Mouse (Mus musculus): ENCODE results near the gene Tmigd3. TPM values are rescaled to one million over a fixed set of nuclear protein-coding genes. Genes with fewer than 3 reads are reported as not detected.

The Tmigd3 gene
- polyA plus RNA-seq, 1 experiment from 2014 or later: 0.89 TPM

DNA sequence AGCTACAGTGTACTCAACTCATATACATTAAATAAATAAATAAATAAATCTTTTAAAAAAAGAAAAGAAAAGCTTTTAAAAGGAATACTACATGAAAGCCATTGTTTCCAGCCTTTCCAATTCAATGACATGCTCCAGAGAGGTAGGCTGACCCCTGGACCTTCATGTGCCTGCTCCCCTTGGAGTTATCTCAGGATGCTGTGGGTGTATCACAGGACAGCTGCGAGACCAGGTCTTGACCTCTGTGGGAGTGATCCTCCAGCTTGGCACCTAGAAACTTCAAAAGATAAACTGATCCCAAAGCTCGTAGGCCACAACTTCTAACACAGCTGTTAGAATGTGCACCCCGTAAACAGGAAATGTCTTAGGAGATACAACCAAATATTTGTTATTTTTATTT, 32.0 kb upstream of the Tmigd3 start:
- WGBS: 81% methylated on average over 3 of the region's 3 CpGs
- no peaks in the 10 kb centered on the region for H3K9me3 ChIP-seq (ENCODE audit: control insufficient read depth, low read length)
- ATAC-seq (ENCODE audit: low read depth): no peak
- no peaks in the 10 kb centered on the region for H3K27me3 ChIP-seq (replicated peaks; ENCODE audit: control insufficient read depth, insufficient read depth, low read length)
- H3K4me2 ChIP-seq (ENCODE audit: low read depth, low read length): no peak overlapping the region
- no peak overlapping the region for H3K27ac ChIP-seq (replicated peaks; ENCODE audit: low read depth, low read length)
- H3K4me3 ChIP-seq (ENCODE audit: low read depth, low read length): no peak overlapping the region
- H3K36me3 ChIP-seq (ENCODE audit: control insufficient read depth, insufficient read depth, low read length): no peaks in the 10 kb centered on the region
- H3K4me1 ChIP-seq (ENCODE audit: control insufficient read depth, insufficient read depth, low read length): no peaks in the 10 kb centered on the region
- DNase-seq (ENCODE audit: low spot score): no peak
- H3K9ac ChIP-seq (ENCODE audit: low read depth, low read length): no peak overlapping the region

DNA sequence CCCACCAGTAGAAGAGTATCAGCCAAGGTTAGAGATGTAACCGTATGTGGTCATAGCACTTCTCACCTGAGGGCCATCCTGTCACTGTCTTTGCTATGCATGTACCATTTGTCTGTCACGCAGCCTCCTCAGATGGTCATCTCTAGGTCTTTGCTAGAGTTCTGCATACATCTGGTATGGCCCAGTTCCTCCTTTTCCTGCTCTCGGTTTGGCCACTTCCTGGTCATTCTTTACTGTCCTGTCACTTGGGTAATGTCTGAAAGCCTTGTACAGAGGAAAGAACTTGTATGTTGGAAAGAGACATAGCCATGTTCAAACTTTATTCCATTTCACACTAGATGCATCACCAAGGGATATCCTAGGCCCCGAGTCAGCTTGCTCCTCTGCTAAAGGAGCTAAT, 30.9 kb upstream of the Tmigd3 start:
- 82% methylated on average over 4 of the region's 4 CpGs for WGBS
- Histone ChIP-seq H3K27me3 (replicated peaks; ENCODE audit: control insufficient read depth, insufficient read depth, low read length) (no peaks in the 10 kb centered on the region), H3K4me2 (ENCODE audit: low read depth, low read length) (no peak overlapping the region), H3K9me3 (ENCODE audit: control insufficient read depth, low read length) (no peaks in the 10 kb centered on the region), H3K4me3 (ENCODE audit: low read depth, low read length) (no peak overlapping the region), H3K36me3 (ENCODE audit: control insufficient read depth, insufficient read depth, low read length) (no peaks in the 10 kb centered on the region), H3K27ac (replicated peaks; ENCODE audit: low read depth, low read length) (no peak overlapping the region), H3K4me1 (ENCODE audit: control insufficient read depth, insufficient read depth, low read length) (no peaks in the 10 kb centered on the region), H3K9ac (ENCODE audit: low read depth, low read length) (no peak overlapping the region)
- DNase-seq (ENCODE audit: low spot score) (no peak), ATAC-seq (ENCODE audit: low read depth) (no peak)

DNA sequence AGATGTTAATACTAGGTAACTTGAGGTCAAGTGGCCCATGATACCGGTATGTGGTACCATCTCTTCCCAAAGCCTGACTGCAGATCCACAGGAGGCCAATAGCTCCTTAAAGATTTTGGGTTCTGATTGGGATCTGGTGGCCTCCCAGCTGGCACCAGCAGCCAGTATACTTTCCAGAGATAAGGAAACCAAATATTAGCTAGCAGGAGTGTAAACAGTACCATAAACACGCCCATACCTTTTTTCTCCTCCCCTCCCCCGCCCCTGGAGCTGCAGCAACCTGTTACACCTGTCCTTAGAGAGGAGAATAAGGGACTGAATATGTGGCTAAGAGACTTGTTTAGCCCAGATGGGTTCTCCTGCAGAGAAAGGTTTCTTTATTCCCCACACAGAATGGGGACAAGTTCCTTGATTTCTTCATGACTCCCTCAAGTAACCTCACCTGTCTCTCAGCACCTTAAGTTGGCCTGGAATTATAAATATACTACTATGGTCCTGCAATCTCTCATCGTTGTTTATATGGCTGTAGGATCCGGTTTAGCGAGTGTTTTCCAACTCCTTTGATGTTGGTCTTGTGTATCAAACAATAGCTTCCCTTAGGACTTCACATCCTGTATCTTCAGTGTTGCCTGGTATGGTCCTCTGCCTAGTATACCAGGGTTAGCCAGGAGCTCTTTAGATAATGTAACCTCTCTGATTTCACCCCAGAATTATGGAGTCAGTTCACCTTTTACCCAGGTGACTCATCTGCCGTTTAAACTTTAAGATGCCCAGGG, 24.2 kb upstream of the Tmigd3 start:
- no peaks in the 10 kb centered on the region for H3K4me1 ChIP-seq (ENCODE audit: control insufficient read depth, insufficient read depth, low read length)
- no peak overlapping the region for H3K4me2 ChIP-seq (ENCODE audit: low read depth, low read length)
- no peaks in the 10 kb centered on the region for H3K27me3 ChIP-seq (replicated peaks; ENCODE audit: control insufficient read depth, insufficient read depth, low read length)
- no peak overlapping the region for H3K27ac ChIP-seq (replicated peaks; ENCODE audit: low read depth, low read length)
- 61% methylated on average over 7 of the region's 7 CpGs for WGBS
- H3K9ac ChIP-seq (ENCODE audit: low read depth, low read length): no peak overlapping the region
- no peaks in the 10 kb centered on the region for H3K9me3 ChIP-seq (ENCODE audit: control insufficient read depth, low read length)
- H3K4me3 ChIP-seq (ENCODE audit: low read depth, low read length): no peak overlapping the region
- H3K36me3 ChIP-seq (ENCODE audit: control insufficient read depth, insufficient read depth, low read length): no peaks in the 10 kb centered on the region
- ATAC-seq (ENCODE audit: low read depth) (no peak), DNase-seq (ENCODE audit: low spot score) (no peak)

DNA sequence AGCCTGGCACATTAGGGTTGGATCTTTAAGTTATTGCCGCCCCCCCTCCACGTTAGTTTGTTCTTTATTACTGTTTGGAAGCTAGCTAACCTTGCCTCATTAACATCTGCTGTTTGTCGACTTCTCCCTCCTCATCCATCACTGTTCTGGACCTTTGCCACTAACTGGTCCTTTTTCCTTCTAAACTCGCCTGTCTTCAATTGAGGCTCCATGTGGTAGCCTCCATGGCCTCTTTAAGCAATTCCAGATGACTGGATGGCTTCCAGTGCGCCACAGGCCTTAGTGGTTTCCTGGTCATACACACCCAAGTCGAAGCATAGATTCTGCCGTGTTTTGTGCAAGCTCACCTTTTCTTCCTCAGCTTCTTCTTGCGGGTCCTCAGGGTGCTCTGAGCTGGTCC, 16.9 kb upstream of the Tmigd3 start:
- Histone ChIP-seq H3K4me1 (ENCODE audit: control insufficient read depth, insufficient read depth, low read length) (peaks cover 11% of the 10 kb centered on the region; the same call in 1 of the 2 replicates), H3K4me2 (ENCODE audit: low read depth, low read length) (no peak overlapping the region), H3K9ac (ENCODE audit: low read depth, low read length) (no peak overlapping the region), H3K27me3 (replicated peaks; ENCODE audit: control insufficient read depth, insufficient read depth, low read length) (no peaks in the 10 kb centered on the region), H3K27ac (replicated peaks; ENCODE audit: low read depth, low read length) (peak overlapping the region; percentile 46), H3K4me3 (ENCODE audit: low read depth, low read length) (no peak overlapping the region), H3K36me3 (ENCODE audit: control insufficient read depth, insufficient read depth, low read length) (no peaks in the 10 kb centered on the region), H3K9me3 (ENCODE audit: control insufficient read depth, low read length) (no peaks in the 10 kb centered on the region)
- WGBS: 24% methylated on average over 8 of the region's 8 CpGs
- DNase-seq (ENCODE audit: low spot score) (peak; percentile 75), ATAC-seq (ENCODE audit: low read depth) (no peak)

DNA sequence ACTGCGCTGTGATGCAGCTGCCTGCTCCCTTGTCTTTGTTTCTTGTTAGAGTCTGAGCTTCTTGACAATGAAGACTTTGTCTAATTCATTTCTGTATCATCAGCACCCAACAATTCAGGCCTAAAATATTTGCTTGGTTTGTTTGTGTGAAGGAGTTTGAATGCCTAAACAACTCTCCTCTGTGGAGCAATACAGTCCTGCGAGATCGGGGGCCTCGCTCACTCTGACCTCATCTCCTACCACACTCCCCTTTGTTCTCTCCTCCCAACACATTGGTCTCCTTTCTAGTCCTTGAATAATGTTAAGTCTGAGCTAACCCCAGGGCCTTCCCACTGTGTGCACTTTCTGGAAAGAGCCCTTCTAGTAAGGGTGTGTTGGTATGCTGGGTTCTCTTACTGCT, 15.9 kb upstream of the Tmigd3 start:
- H3K27ac ChIP-seq (replicated peaks; ENCODE audit: low read depth, low read length): no peak overlapping the region
- WGBS: 85% methylated on average over 4 of the region's 4 CpGs
- no peak overlapping the region for H3K4me2 ChIP-seq (ENCODE audit: low read depth, low read length)
- H3K27me3 ChIP-seq (replicated peaks; ENCODE audit: control insufficient read depth, insufficient read depth, low read length): no peaks in the 10 kb centered on the region
- no peak for DNase-seq (ENCODE audit: low spot score)
- no peak overlapping the region for H3K4me3 ChIP-seq (ENCODE audit: low read depth, low read length)
- H3K4me1 ChIP-seq (ENCODE audit: control insufficient read depth, insufficient read depth, low read length): peaks cover 11% of the 10 kb centered on the region; the same call in 1 of the 2 replicates
- H3K9ac ChIP-seq (ENCODE audit: low read depth, low read length): no peak overlapping the region
- no peak for ATAC-seq (ENCODE audit: low read depth)
- no peaks in the 10 kb centered on the region for H3K9me3 ChIP-seq (ENCODE audit: control insufficient read depth, low read length)
- no peaks in the 10 kb centered on the region for H3K36me3 ChIP-seq (ENCODE audit: control insufficient read depth, insufficient read depth, low read length)

DNA sequence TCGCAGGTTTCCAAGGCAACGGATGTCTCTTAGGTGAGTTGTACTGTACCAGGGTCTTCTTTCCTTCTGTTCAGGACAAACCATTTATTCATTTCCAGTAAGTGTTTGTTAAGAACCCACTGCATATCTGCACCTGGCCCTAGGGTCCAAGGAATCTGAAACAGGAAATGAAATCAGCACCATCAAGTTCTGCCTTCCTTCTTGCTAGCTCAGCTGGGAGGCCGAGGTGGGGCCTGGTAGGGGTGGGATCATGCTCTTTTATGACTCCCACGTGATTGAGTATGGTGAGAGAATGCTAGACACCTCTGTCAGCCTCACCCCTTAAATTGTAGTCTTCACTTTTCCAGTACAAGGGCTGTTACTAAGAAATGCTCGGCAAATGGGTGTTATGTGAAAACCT, 13.2 kb upstream of the Tmigd3 start:
- Histone ChIP-seq H3K36me3 (ENCODE audit: control insufficient read depth, insufficient read depth, low read length) (no peaks in the 10 kb centered on the region), H3K4me3 (ENCODE audit: low read depth, low read length) (no peak overlapping the region), H3K4me2 (ENCODE audit: low read depth, low read length) (no peak overlapping the region), H3K9ac (ENCODE audit: low read depth, low read length) (no peak overlapping the region), H3K27me3 (replicated peaks; ENCODE audit: control insufficient read depth, insufficient read depth, low read length) (no peaks in the 10 kb centered on the region), H3K27ac (replicated peaks; ENCODE audit: low read depth, low read length) (no peak overlapping the region), H3K9me3 (ENCODE audit: control insufficient read depth, low read length) (no peaks in the 10 kb centered on the region), H3K4me1 (ENCODE audit: control insufficient read depth, insufficient read depth, low read length) (peaks cover 11% of the 10 kb centered on the region; the same call in 1 of the 2 replicates)
- ATAC-seq (ENCODE audit: low read depth) (no peak), DNase-seq (ENCODE audit: low spot score) (no peak)
- 57% methylated on average over 5 of the region's 5 CpGs for WGBS

DNA sequence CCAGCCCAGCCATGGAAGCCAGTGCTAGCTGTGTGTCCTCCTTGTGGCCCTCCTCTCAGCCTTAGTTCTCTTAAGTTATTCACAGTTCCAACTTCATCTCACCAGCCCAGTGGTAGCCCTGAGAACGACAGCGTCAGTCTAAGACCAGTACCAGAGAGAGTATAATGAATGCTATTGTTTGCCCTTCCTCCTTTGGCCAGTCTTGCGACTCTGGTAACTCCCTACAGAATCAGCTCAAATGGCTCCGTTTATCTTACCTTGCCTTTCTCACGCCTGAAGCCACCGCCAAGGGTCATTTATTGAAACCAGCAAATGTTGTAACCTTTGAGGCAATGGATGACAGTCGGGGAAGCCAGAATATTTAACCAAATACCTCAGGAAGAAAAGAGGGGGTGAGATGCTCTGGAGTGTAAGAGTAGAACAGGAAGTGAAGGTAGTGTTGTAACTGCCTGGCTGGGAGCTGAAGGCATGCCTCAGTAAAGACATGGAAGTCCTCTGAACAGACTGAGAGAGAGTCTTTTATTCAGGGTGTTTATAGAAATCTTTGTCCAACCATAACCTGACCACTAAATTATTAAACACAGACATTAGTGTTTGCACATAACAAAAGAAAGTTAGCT, 8.8 kb upstream of the Tmigd3 start:
- Histone ChIP-seq H3K27ac (replicated peaks; ENCODE audit: low read depth, low read length) (no peak overlapping the region), H3K27me3 (replicated peaks; ENCODE audit: control insufficient read depth, insufficient read depth, low read length) (no peaks in the 10 kb centered on the region), H3K4me1 (ENCODE audit: control insufficient read depth, insufficient read depth, low read length) (peaks cover 7% of the 10 kb centered on the region), H3K36me3 (ENCODE audit: control insufficient read depth, insufficient read depth, low read length) (no peaks in the 10 kb centered on the region), H3K9ac (ENCODE audit: low read depth, low read length) (no peak overlapping the region), H3K4me3 (ENCODE audit: low read depth, low read length) (no peak overlapping the region), H3K9me3 (ENCODE audit: control insufficient read depth, low read length) (no peaks in the 10 kb centered on the region), H3K4me2 (ENCODE audit: low read depth, low read length) (no peak overlapping the region)
- WGBS: 23% methylated on average over 7 of the region's 7 CpGs
- DNase-seq (ENCODE audit: low spot score) (no peak), ATAC-seq (ENCODE audit: low read depth) (no peak)

DNA sequence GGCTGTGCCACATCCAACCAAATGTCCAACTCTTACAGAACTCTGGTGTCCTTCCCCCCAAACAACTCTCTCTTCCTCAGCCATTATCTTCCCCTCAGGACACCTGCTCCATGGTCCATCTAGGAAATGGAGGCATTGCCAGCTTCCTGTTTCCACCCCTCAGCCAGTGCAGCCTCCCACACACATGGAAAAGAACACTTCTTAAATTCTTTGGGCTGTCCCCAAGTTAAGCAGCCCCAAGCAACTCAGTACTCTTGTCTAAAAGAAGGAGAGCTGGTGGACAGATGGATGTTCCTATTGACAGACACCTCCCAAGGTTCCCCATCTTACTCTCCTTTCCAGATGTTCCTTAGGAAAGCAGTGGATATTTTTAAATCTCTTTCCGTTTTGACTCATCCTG, 6.6 kb upstream of the Tmigd3 start:
- H3K4me3 ChIP-seq (ENCODE audit: low read depth, low read length): no peak overlapping the region
- H3K27me3 ChIP-seq (replicated peaks; ENCODE audit: control insufficient read depth, insufficient read depth, low read length): no peaks in the 10 kb centered on the region
- no peaks in the 10 kb centered on the region for H3K9me3 ChIP-seq (ENCODE audit: control insufficient read depth, low read length)
- H3K4me2 ChIP-seq (ENCODE audit: low read depth, low read length): no peak overlapping the region
- no peak overlapping the region for H3K9ac ChIP-seq (ENCODE audit: low read depth, low read length)
- ATAC-seq (ENCODE audit: low read depth): no peak
- no peak overlapping the region for H3K27ac ChIP-seq (replicated peaks; ENCODE audit: low read depth, low read length)
- H3K36me3 ChIP-seq (ENCODE audit: control insufficient read depth, insufficient read depth, low read length): no peaks in the 10 kb centered on the region
- 72% methylated on average over 1 of the region's 1 CpGs for WGBS
- peaks cover 7% of the 10 kb centered on the region for H3K4me1 ChIP-seq (ENCODE audit: control insufficient read depth, insufficient read depth, low read length)
- no peak for DNase-seq (ENCODE audit: low spot score)

DNA sequence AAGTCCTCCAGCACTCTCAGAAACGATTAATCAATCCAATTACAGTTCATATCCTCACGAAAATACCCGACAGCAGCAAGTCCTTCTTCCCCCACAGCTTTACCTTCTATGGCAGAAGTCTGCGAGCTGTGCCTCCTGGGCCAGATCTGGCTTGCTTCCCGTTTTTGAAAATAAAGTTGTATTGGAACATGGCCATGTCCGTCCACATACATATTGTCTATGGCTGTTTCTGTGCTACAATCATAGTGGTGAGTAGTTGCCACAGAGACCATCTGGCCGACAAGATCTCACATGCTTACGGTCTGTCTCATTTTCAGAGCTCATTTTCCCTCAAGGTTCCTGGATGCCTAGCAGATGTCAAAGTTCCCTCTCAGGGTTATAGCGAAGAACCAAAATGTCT, 5.6 kb upstream of the Tmigd3 start:
- Histone ChIP-seq H3K4me3 (ENCODE audit: low read depth, low read length) (no peak overlapping the region), H3K4me2 (ENCODE audit: low read depth, low read length) (no peak overlapping the region), H3K36me3 (ENCODE audit: control insufficient read depth, insufficient read depth, low read length) (no peaks in the 10 kb centered on the region), H3K9ac (ENCODE audit: low read depth, low read length) (no peak overlapping the region), H3K27me3 (replicated peaks; ENCODE audit: control insufficient read depth, insufficient read depth, low read length) (no peaks in the 10 kb centered on the region), H3K27ac (replicated peaks; ENCODE audit: low read depth, low read length) (no peak overlapping the region), H3K9me3 (ENCODE audit: control insufficient read depth, low read length) (no peaks in the 10 kb centered on the region), H3K4me1 (ENCODE audit: control insufficient read depth, insufficient read depth, low read length) (peaks cover 7% of the 10 kb centered on the region)
- no peak for DNase-seq (ENCODE audit: low spot score)
- WGBS: 64% methylated on average over 9 of the region's 9 CpGs
- ATAC-seq (ENCODE audit: low read depth): no peak

Measured in embryonic facial prominence, embryonic 14.5 days (tissue).